Mouse (Mus musculus) layer of hippocampus, postnatal 14 days (tissue): Measurements from ENCODE around the gene Psrc1. TPM values are rescaled to one million over a fixed set of nuclear protein-coding genes. Genes with fewer than 3 reads are reported as not detected.

ENCODE experiments used
- DNase-seq, 2 experiments: peaks; one replicate each; pipeline ENCODE4 v3.0.0; 2021 to 2022; ENCODE audit warnings: low spot score in 2 of 2, mixed read lengths in 1 of 2
- total RNA-seq, 2 experiments: library from RNA; stranded (reverse); gene quantifications; 2 replicates each; pipeline ENCODE4 v1.2.3; 2021

The Psrc1 gene
- total RNA-seq, 2 experiments from 2014 or later: 12.6 to 12.9 TPM

- DNase-seq: peak; percentile 81 to 85
These were observed 32.2 kb downstream of the Psrc1 start for GRCm38 (mm10) chr3:108415831-108416223.

GRCm38 (mm10) chr3:108423006-108423405 is 39.4 kb downstream of the Psrc1 start:
- DNase-seq: no peak

GRCm38 (mm10) chr3:108423844-108424801 is 40.5 kb downstream of the Psrc1 start:
- DNase-seq: peak in 1 of 2 experiments; percentile 64

GRCm38 (mm10) chr3:108424944-108425623 is 41.4 kb downstream of the Psrc1 start:
- no peak for DNase-seq

- no peak for DNase-seq
These were observed 42.0 kb downstream of the Psrc1 start for GRCm38 (mm10) chr3:108425624-108426018.

- DNase-seq: no peak
These were observed 49.0 kb downstream of the Psrc1 start for GRCm38 (mm10) chr3:108432542-108433187.

GRCm38 (mm10) chr3:108433188-108433880 is 49.7 kb downstream of the Psrc1 start:
- DNase-seq: no peak

- DNase-seq: no peak
These were observed 50.3 kb downstream of the Psrc1 start for GRCm38 (mm10) chr3:108433881-108434495.

- no peak for DNase-seq
These were observed 52.2 kb downstream of the Psrc1 start for GRCm38 (mm10) chr3:108435701-108436379.

- no peak for DNase-seq
These were observed 52.7 kb downstream of the Psrc1 start for GRCm38 (mm10) chr3:108436380-108436714.

Other genes with a start within 250 kb of the Psrc1 start
- 10 to 100 TPM; 38.1 to 44.4 TPM for gene Gnai3, start 237.7 kb upstream of the Psrc1 start, total RNA-seq
- 10 to 100 TPM; 14.4 to 15.2 TPM for gene Gpr61, start 229.0 kb upstream of the Psrc1 start, total RNA-seq
- 10 to 100 TPM; 47.2 to 49.0 TPM for gene Amigo1, start 197.5 kb upstream of the Psrc1 start, total RNA-seq
- gene Cyb561d1, start 182.6 kb upstream of the Psrc1 start, total RNA-seq: 10 to 100 TPM; 11.5 to 12.4 TPM
- gene Atxn7l2, start 172.9 kb upstream of the Psrc1 start, total RNA-seq: 10 to 100 TPM; 20.9 to 24.4 TPM
- 1 to 10 TPM; 1.8 to 2.6 TPM for gene Sypl2, start 157.2 kb upstream of the Psrc1 start, total RNA-seq
- 10 to 100 TPM; 77.2 to 80.1 TPM for gene Psma5, start 126.9 kb upstream of the Psrc1 start, total RNA-seq
- 100 to 1,000 TPM; 255 to 268 TPM for gene Sort1, start 99.8 kb upstream of the Psrc1 start, total RNA-seq
- under 1 TPM in 1 of 2 experiments, not detected in 1; 0.94 TPM for gene Mybphl, start 18.9 kb upstream of the Psrc1 start, total RNA-seq
- gene Celsr2, start 31.7 kb downstream of the Psrc1 start, total RNA-seq: 100 to 1,000 TPM; 184 to 194 TPM
- gene Sars, start 61.4 kb downstream of the Psrc1 start, total RNA-seq: 100 to 1,000 TPM; 199 to 200 TPM
- 1 to 10 TPM; 2.0 to 2.9 TPM for gene 1700013F07Rik, start 150.3 kb downstream of the Psrc1 start, total RNA-seq
- gene 5330417C22Rik, start 152.7 kb downstream of the Psrc1 start, total RNA-seq: 10 to 100 TPM; 17.1 to 19.7 TPM
- 10 to 100 TPM; 44.4 to 45.3 TPM for gene Tmem167b, start 178.6 kb downstream of the Psrc1 start, total RNA-seq
- 10 to 100 TPM; 37.0 to 43.6 TPM for gene Taf13, start 187.9 kb downstream of the Psrc1 start, total RNA-seq
- 100 to 1,000 TPM; 125 to 127 TPM for gene Wdr47, start 207.4 kb downstream of the Psrc1 start, total RNA-seq